Mouse (Mus musculus): ENCODE data around the gene Hmmr.
"Not testable (repeated sequence)": the region's sequence is repeated elsewhere in the genome, so short reads cannot be mapped to it uniquely, and the experiment has no call there.

Gene Hmmr

DNA sequence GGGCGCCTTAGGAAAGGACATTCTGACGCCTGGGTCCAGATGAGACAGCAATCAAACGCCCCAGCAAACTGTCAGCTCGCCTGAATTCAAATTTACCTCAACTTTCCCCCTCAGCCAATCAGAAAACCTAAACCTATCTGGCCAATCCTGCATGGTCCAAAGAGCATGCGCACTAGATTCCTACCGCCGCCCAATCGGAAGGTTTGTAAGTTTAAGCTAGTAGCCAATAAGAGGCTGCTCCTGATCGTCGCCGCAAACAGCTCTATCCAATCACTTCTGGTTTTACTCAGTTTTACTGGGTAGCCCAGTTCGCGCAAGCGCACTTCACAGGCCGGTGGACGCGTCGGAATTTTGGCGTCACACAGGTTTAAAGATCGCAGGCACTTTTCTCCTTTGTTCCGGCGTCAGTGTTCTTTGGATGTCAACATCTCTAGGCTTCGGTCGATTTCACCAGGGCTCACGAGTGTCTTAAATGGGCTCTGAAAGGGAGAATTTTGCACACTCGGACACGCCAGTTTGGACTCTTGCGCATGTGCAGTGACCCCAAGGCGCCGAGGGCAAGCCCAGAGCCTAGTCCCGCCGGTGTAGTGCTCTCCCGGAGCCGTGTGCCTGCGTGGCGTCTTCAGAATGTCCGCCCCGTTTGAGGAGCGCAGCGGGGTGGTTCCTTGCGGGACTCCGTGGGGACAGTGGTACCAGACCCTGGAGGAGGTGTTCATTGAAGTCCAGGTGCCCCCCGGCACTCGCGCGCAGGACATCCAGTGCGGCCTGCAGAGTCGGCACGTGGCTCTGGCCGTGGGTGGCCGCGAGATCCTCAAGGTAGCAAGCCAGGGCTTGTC, at the start of gene Hmmr, which contains the start of gene Nudcd2:
Hmmr (minus strand) TSS at position 84 of the 836 bp plus-strand sequence.
Nudcd2 (plus strand) TSS at position 329 of the 836 bp plus-strand sequence.
- DNase-seq (ENCODE audit: low spot score in 2 of 2), result peak; percentile 88 to 92

DNA sequence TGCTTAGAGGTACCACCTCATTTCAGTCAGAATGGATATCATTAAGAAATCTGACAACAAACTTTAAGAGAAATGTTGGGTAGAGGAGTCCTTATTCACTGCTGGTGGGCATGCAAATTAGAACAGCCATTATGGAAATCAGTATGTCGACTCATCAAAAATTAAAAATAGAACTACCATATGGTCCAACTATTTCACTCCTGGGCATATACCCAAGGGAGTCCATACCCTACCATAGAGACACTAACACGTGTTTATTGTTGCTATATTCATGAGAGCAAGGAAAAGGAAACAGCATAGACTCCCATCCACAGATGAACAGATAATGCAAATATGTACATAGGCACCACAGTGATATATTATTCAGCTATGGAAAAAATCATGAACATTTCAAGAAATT, 48.6 kb upstream of the Hmmr start:
- DNase-seq (ENCODE audit: low spot score in 2 of 2), result no peak

- no peak for DNase-seq (ENCODE audit: low spot score in 2 of 2)
These were observed 42.4 kb upstream of the Hmmr start for GRCm38 (mm10) chr11:40775315-40776269.

- no peak for DNase-seq (ENCODE audit: low spot score in 2 of 2)
These were observed 31.5 kb upstream of the Hmmr start for GRCm38 (mm10) chr11:40764690-40765089.

DNA sequence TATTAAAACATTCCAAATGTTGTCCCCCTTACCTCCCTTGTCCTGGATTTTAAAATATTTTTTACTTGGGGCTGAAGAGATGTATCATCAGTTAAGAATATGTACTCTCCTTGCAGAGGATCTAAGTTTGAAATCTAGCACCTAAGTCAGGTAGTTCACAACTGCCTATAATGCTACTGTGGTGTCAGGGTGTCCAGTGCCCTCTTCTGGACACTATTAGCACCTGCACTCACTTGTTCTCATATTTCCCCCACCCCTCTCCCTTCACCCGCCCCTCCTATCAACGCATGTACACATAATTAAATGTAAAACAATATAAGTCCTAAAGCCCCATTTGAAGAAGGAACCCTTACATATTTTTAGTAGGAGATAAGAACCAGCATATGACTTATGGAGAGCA, 30.2 kb upstream of the Hmmr start:
- no peak for DNase-seq (ENCODE audit: low spot score in 2 of 2)

- no peak for DNase-seq (ENCODE audit: low spot score in 2 of 2)
These were observed 26.7 kb upstream of the Hmmr start for GRCm38 (mm10) chr11:40759896-40760295.

- DNase-seq (ENCODE audit: low spot score in 2 of 2), result no peak
These were observed 22.7 kb upstream of the Hmmr start for GRCm38 (mm10) chr11:40755968-40756367.

DNA sequence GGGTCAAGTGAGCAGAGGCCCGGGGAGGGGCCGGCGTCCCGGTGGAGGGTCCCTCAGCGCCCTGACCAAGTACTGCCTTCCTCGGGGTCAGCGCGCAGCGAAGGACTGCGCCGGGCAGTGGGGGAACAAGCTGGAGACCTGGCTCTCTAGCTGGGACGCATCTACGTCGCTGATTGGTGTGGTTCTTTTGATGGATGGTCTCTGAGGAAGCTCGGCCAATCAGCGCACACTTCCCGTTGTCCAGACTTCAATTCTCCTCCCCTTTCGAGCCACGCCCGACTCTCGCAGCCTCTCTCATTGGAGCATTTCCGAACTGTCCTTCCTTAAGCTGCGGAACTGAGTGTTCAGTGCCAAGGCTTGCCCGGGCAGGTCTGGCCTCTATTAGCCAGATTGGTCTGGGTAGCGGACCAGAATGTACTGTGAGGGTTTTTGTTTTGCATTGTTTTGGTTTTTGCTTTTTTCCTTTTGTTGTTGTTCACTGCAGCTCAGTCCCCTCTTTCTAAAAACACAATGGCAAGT, 21.9 kb upstream of the Hmmr start, which contains the start of gene Ccng1:
Ccng1 (minus strand) TSS at position 203 of the 519 bp plus-strand sequence.
- peak; percentile 76 to 79 for DNase-seq (ENCODE audit: low spot score in 2 of 2)

DNA sequence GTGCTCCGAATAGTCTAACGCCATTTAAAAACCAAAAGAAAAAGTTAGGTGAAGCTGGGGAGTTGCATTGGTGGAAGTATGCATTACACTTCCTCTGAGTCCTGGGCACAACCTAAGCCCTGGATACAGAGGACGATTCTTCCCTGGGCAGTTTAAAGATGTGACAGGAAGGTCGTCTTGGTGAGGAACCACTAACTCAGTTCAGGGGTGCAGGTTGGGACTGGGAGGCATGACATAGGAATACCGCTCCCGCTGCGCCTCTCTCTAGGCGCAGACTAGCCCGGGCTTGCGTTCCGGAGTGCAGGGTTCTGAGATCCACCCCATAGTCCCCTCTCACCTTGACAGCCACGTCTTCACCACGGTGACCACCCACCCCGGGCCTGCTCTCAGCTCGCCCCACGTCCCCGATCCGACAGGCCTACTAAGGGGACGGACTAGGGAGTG, 21.5 kb upstream of the Hmmr start:
- no peak for DNase-seq (ENCODE audit: low spot score in 2 of 2)

DNA sequence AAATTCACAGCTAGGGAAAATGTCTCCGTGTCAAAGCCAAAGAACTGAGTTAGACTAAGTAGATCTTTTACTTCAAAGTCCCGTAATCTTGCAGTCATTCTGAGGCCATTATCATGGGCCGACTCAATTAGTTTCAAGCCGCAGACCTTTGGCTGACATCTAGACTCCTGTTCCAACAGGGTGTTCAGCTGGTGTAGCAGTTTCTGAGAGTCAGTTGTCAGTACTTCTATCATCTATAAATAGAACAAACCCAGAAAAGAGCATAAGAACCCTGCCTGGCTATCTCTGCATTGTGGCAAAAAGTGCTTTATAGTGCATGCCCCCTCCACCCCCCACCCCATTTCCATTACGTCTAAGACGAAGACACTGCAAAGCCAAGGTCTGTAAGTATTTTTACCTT, 20.6 kb upstream of the Hmmr start:
- no peak for DNase-seq (ENCODE audit: low spot score in 2 of 2)

GRCm38 (mm10) chr11:40747716-40748115, 14.5 kb upstream of the Hmmr start:
- no peak for DNase-seq (ENCODE audit: low spot score in 2 of 2)

DNA sequence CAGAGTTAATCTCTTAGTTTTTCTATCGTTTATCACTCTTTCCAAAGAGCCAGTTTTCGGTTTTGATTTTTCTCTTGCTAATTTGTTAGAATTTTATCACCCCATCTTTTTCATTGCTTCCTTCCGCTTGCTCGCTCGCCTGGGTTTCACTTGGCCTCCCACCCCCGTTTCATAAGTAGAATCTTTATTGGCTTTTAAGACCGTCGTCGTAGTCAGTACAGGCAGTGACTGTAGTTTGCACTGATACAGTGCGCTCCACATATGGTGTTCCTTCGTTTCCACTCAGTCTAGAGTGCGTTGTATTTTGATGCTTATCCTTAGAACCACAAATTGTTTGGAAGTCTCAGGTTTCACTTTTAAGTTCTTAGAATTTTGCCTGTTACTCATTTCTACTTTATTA, 13.1 kb upstream of the Hmmr start:
- DNase-seq (ENCODE audit: low spot score in 2 of 2), result no peak

GRCm38 (mm10) chr11:40744348-40744747, 11.1 kb upstream of the Hmmr start:
- no peak for DNase-seq (ENCODE audit: low spot score in 2 of 2)

DNA sequence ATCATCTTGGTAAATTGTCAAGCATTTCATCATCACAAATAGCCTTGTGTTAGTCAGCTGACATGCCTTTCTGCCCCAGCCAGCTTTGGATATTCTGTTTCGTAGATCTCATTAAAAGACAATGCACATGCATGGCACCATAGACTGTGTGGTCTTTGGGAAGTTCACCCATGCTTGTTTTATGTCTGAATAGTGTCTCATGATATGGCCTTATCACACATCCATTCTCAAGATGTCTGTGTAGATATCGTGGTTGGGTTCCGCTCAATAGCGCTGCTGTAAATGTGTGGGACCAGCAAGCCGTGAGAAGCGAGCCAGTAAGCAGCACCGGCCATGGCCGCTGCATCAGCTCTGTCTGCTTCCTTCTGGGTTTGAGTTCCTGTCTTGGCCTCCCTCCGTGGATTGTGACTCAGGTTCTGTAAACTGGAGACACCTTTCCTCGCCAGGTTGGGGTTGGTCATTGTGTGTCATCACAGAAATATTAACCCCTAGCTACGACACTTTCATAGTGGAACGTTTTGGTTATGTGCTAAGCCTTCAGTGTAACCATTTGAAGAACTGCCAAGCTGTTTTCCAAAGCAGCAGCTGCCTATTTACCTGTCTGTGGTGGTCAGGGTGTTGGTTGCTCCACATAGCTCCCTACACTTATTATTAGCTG, 8.5 kb upstream of the Hmmr start:
- no peak for DNase-seq (ENCODE audit: low spot score in 2 of 2)

DNA sequence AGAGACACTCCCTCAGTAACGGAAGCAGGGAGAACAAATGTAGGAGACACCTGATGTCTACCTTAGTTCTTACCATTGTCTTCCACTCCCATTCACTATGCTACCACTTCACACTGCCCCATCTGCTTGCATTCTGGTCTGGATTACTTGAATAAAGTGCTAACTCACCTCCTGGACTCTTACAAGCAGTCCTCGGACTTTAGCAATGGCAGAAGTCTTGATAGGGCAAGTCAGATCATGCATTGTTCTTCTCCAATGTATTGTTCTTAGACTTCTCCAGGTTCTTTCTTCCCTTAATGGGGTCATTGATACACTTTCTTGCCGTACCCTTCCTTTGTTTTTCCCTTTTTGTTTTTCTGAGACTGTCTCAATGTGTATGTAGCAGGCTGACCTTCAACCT, 4.1 kb upstream of the Hmmr start:
- no peak for DNase-seq (ENCODE audit: low spot score in 2 of 2)

GRCm38 (mm10) chr11:40734251-40734752, 1.1 kb upstream of the Hmmr start:
- DNase-seq (ENCODE audit: low spot score in 2 of 2), result no peak

GRCm38 (mm10) chr11:40732997-40733338, 254 bp downstream of the Hmmr start:
- no peak for DNase-seq (ENCODE audit: low spot score in 2 of 2)

DNA sequence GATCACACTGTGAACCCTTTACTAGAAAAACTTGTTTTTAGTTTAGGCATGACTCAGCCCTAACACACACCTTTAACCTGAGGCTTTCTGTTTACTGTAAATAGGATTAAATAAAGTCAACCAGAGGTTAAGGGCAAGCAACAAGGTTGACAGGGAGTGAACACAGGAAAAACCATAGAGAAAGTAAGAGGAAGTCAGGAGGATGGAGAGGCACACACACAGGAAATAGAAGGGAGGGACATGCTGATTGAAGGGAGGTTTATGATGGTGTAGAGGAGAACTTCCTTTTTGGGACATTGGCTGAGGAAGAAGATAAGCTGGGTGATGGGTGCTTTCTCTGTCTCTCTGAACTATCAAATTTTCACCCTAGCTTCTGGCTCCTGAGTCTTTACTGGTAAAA, 14.9 kb downstream of the Hmmr start:
- DNase-seq (ENCODE audit: low spot score in 2 of 2), result no peak

GRCm38 (mm10) chr11:40715524-40715923, 17.7 kb downstream of the Hmmr start:
- no peak for DNase-seq (ENCODE audit: low spot score in 2 of 2)

DNA sequence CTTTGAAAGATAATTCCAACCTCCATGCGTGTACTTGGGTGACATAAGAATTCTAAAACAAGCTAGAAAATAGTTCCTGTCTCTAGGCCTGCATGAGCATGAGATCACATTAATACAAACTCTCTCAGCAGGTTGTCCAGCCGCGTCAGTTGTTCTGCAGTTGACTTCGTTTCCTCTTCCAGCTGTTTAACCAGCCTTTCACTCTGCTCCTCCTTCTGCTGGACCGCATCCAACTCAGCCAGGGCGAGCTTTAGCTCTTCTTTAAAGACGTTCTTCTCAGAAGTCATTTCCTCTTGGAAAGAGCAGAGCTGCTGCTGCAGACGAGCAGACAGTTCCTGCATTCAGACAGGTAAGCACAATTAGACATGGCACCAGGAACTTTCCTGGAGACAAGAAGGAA, 19.4 kb downstream of the Hmmr start:
- DNase-seq (ENCODE audit: low spot score in 2 of 2), result no peak

- not testable (repeated sequence) for DNase-seq (ENCODE audit: low spot score in 2 of 2)
These were observed 23.3 kb downstream of the Hmmr start for GRCm38 (mm10) chr11:40709899-40710298.

GRCm38 (mm10) chr11:40695103-40695502, 38.1 kb downstream of the Hmmr start, which contains the start of gene Mat2b:
Gene Mat2b (minus strand): TSS chr11:40695203.
- DNase-seq (ENCODE audit: low spot score in 2 of 2), result no peak
